Mouse (Mus musculus) cortical plate, adult 2 months (tissue): ENCODE measurements around the gene Gtsf2. TPM values are rescaled to one million over a fixed set of nuclear protein-coding genes. Genes with fewer than 3 reads are reported as not detected.
A peak's percentile ranks its signal among the peaks of the same experiment; 100 is the strongest.

Source experiments
- H3K27ac ChIP-seq: fragments of 200-500 bp; 2 replicates; pipeline ENCODE4 v1.5.1; 2012; ENCODE audit warnings: low read length, control low read depth, inconsistent platforms; ENCODE audit not compliant: insufficient read depth
- H3K4me1 ChIP-seq: fragments of 200-500 bp; 2 replicates; pipeline ENCODE4 v1.6.1; 2011; ENCODE audit warnings: low read length; ENCODE audit not compliant: control insufficient read depth, insufficient read depth
- H3K4me3 ChIP-seq: fragments of 200-500 bp; 2 replicates; pipeline ENCODE4 v1.5.1; 2011; ENCODE audit warnings: mild to moderate bottlenecking, low read length, control low read depth; ENCODE audit not compliant: insufficient read depth
- CTCF ChIP-seq: fragments of 200-500 bp; IDR thresholded peaks from 2 replicates; pipeline ENCODE4 v1.5.1; 2011; ENCODE audit warnings: mild to moderate bottlenecking, control low read depth, low read length; ENCODE audit not compliant: insufficient read depth; ENCODE audit errors: extremely low read depth
- POLR2A ChIP-seq: fragments of 200-500 bp; IDR thresholded peaks from 2 replicates; pipeline ENCODE4 v1.6.1; 2011; ENCODE audit warnings: mild to moderate bottlenecking, low read length, control low read depth; ENCODE audit not compliant: insufficient read depth; ENCODE audit errors: extremely low read depth
- polyA plus RNA-seq: library from polyadenylated mRNA; depleted of rRNA; stranded (reverse); fragments of >200 nt; gene quantifications from 2 replicates; pipeline ENCODE4 v1.2.3, GENCODE M21; 2012; rRNA removed

Gtsf2 gene
- polyA plus RNA-seq, result not detected in 2 replicates

DNA sequence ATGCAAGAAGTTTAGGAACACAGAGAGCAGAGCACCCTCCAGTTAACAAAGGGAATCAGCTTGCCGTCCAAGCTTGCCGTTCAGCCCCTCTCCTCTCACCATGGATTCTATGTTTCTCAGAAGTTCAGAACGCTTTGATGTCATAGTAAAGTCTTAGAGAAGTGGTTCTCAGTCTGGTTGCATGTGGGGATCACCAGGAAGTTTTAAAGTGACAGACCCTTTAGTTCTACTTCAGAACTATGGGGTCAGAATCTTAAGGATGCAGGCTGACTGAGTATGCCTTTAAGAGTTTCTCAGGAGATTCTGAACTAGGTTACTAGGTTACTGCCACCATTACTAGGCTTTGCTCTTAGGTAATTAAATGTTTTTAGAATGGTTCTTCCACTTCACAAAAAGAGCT, at the start of gene Gtsf2:
Gtsf2 (minus strand) TSS at position 101 of the 400 bp plus-strand sequence.
- no peaks in the 10 kb centered on the region for H3K4me1 ChIP-seq
- no peak within 1 kb of the TSS for H3K4me3 ChIP-seq
- H3K27ac ChIP-seq, result no peak within 1 kb of the TSS
- TF ChIP-seq CTCF (no peak), POLR2A (no peak)

DNA sequence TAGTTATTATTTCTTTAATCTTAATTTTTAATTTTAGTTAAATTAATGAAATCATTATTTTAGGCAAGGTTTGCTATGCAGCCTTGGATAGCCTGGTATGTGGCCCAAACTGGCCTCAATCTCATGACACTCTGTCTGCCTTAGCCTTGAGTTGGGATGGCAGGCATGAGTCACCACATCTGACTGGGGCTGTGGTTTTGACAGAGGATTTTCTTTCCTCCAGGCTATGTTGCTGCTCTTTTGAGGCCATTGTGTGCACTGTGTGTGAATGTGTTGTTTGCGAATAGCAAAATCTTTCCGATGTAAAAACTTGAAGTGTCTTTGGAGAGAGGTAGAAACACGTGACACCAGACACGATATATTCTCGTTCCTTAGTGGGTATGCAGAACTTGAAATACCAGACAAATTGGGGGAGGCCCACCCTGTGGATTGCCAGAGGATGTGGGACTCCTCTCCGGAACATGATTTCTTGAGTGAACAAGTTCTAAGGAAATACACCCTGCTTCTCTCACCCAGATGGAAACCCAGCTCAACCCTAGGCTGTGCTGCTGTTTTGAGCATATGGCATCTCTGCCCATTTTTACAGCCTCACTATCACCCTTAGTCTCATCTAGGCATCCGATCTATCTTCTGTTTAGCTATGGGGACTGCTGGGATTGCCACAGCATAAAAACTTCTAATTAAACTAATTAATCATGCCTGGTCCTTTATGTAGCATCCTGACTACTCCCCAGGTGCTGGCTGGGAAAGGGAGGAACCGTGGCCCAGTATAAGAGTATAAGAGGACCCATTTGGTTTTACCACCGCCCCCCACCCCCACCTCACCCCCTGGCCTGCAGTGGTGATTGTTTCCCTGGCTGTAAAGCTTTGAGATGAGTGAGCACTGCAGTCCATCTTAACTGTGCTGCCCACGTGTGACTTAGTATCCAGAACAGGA, 48.2 kb upstream of the Gtsf2 start:
- no peak for TF ChIP-seq CTCF
- TF ChIP-seq POLR2A, result no peak
- Histone ChIP-seq H3K27ac (no peak overlapping the region), H3K4me3 (no peak overlapping the region), H3K4me1 (no peaks in the 10 kb centered on the region)

DNA sequence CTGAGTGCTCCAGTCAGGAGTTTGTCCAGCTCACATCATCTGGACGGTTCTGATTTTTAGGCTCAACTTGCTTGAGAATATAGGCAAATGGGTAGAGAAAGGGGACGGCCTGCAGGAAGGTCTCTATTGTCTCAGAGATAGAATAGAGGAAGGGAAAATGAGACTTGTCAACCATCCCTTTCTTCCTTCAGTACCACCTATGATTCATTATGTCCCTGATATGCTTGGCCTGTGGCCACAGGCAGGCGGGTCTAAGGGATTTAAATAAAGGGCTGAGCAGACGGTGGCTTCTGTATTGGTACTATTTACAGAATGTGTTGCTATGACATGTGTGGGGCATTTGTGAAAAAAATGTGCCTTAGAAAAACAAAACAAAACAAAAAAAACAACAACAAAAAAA, 40.1 kb upstream of the Gtsf2 start:
- Histone ChIP-seq H3K27ac (no peak overlapping the region), H3K4me1 (0 out of 2 replicates have a peak, but pooled peaks cover 2% of the 10 kb centered on the region), H3K4me3 (no peak overlapping the region)
- no peak for TF ChIP-seq CTCF
- TF ChIP-seq POLR2A, result no peak

DNA sequence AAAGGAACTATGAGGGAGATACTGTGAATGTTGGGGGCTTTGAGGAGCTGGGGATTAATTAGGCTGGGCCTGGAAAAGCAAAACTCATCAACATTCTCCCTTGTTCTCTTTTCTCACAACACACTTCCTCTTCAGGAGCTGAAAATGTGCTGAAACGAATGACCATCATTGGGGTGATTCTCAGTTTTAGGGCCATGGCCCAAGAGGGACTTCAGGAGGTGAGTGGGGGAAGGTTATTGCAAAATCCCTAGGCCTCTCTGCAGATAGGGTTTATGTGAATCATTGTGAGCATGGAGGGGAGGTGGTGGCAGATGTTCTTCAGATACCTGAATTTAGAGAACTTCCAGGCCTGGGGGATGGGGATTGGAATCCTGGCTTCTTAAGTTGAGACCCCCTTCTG, 38.4 kb upstream of the Gtsf2 start:
- no peak for TF ChIP-seq POLR2A
- Histone ChIP-seq H3K27ac (no peak overlapping the region), H3K4me1 (0 out of 2 replicates have a peak, but pooled peaks cover 2% of the 10 kb centered on the region), H3K4me3 (no peak overlapping the region)

DNA sequence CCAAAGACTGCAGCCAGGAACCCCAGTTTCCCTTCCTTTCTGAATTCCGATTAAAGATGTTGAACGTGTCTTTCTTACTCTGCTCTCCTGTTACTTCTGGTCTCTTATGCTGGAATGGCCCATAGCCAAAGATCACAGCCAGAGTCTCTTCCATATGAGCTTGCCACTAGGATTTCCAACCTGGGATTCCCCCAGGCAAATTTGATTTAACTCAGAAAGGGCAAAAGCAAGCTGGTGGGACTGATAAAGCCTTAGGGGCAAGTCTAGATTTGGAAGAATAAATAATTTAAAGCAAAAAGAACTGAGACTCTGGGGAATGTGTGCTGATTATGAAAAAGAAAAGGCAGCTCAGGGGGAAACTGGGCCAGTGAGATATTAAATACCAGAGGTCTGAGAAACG, 36.8 kb upstream of the Gtsf2 start:
- Histone ChIP-seq H3K4me3 (no peak overlapping the region), H3K4me1 (0 out of 2 replicates have a peak, but pooled peaks cover 2% of the 10 kb centered on the region), H3K27ac (no peak overlapping the region)
- no peak for TF ChIP-seq CTCF
- TF ChIP-seq POLR2A, result no peak

DNA sequence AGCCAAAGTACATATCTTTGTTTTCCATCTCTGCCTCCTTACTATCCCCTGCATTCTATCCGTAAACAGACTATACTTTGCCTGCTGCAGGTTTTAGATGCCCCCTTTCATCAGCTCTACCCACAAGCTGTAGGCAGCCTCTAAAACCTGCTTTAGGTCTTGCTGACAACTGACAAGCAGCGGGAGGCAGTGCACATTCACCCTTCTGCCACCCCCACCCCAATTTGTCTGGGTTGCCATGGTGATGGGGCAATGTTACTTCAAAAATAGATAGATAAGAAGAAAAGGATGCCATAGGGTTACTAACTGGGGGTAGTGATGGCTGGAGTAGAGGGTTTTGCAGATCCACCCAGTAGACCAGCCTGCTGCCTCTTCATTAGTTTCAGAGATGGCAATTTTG, 36.2 kb upstream of the Gtsf2 start:
- TF ChIP-seq POLR2A (no peak), CTCF (no peak)
- H3K27ac ChIP-seq, result no peak overlapping the region
- H3K4me3 ChIP-seq, result no peak overlapping the region
- H3K4me1 ChIP-seq, result 0 out of 2 replicates have a peak, but pooled peaks cover 2% of the 10 kb centered on the region

DNA sequence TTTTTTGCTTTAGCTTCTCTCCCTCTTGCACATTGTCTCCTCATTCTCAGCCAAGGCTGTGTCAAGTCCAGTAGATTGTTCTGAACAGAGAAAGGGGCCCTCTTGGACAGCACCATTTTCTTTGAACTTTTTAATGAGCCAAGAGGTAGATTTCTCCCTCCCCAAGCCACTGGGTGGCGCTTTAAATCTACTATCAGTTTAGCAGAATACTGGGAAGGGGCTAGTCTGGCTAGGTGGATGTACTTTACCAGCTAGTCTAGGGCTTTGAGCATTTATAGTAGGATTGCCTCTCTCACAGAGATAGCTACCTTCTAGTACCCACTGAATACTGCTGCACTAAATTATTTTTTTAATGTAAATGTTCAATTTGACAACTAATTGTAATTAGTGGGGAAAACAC, 34.2 kb upstream of the Gtsf2 start:
- H3K4me1 ChIP-seq, result 0 out of 2 replicates have a peak, but pooled peaks cover 2% of the 10 kb centered on the region
- H3K27ac ChIP-seq, result no peak overlapping the region
- H3K4me3 ChIP-seq, result no peak overlapping the region
- TF ChIP-seq CTCF, result peak; percentile 43
- no peak for TF ChIP-seq POLR2A

DNA sequence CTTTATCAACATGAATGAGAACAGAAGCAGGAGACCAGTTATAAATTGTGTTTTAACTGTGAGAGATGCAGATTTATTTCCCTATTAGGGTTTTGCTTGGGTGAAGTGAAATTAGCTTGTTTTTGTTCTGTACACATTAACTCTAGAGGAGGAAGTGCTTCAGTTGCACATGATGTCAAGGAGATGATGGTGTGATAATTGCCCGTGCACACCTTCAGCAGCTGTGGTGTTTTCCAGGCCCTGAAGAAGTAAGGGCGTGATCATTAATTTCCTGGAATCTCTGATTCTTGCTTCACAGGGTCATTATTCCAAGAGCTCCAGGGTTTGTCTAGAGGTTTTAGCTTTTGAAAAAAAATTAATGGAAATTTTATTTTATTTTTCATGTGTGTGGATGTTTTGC, 31.9 kb upstream of the Gtsf2 start:
- H3K4me3 ChIP-seq, result no peak overlapping the region
- 0 out of 2 replicates have a peak, but pooled peaks cover 2% of the 10 kb centered on the region for H3K4me1 ChIP-seq
- TF ChIP-seq CTCF (no peak), POLR2A (no peak)
- H3K27ac ChIP-seq, result no peak overlapping the region

DNA sequence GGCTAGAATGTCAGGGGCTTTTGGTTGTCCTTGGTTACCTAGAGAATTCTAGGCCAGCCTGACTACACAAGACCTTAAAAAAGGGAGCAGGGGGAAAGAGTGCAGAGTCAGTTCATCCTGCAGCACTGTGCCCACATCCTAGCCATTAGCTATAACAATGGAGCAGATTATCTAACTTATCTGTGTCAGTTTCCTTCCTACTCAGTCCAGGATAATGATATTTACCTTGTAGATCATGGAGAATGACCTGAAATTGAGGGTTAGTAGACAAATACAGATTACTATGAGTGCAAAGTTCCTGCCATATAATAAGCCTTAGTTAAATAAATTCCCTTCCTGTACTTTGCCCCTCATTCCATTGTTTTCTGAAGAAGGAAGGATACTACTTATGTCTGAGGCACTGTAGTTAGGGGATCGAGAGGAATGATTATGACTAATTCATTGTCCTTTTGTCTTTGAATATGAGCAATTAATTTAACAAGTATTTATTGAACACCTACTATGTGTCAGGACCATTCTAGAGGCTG, 30.9 kb upstream of the Gtsf2 start:
- H3K4me1 ChIP-seq, result no peaks in the 10 kb centered on the region
- no peak overlapping the region for H3K4me3 ChIP-seq
- TF ChIP-seq CTCF (no peak), POLR2A (no peak)
- no peak overlapping the region for H3K27ac ChIP-seq

DNA sequence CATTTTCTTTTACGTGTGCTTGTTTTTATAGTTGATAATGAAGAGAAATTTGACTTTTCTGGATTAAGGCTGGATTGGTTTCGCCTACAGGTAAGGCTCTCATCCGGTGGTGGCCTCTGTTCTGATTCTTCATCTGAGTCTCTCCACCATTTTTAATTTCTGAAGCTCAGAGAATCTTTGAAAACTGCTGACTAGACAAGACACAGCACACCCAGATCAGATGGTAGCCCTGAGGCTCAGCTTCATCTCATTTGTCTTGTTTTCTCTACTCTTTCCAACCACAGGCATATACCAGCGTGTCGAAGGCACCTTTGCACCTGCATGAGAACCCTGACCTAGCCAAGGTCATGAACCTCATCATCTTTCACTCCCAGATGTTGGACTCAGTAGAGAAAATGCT, 25.5 kb upstream of the Gtsf2 start:
- H3K27ac ChIP-seq, result no peak overlapping the region
- no peak overlapping the region for H3K4me3 ChIP-seq
- no peaks in the 10 kb centered on the region for H3K4me1 ChIP-seq
- TF ChIP-seq CTCF (no peak), POLR2A (no peak)
